ENCODE assay signal across 8 mouse cellular contexts in genomic region chr4:148337890-148338880, GRCm38 (mm10). TPM values are rescaled to one million over a fixed set of nuclear protein-coding genes. Genes with fewer than 3 reads are reported as not detected.
DNase-seq lines count a peak whose midpoint lies in the region; ATAC-seq lines count a peak whose summit lies in the region.
"Had no signal": no experiment of that assay in that cellular context is flagged by ENCODE, and none has a peak within 500 bp of the region (broad histone marks: within the 10 kb centered on the region; RNA-seq: fewer than 3 reads in every experiment).

No protein-coding gene starts in this region.

- H3K27ac ChIP-seq in kidney, embryonic 14.5 days (ENCODE audit: low read depth, low read length), result no peak overlapping the region
- H3K27ac ChIP-seq: liver, embryonic 13.5 days had no signal

- WGBS in kidney, embryonic 14.5 days, result 61% methylated on average over 13 of the region's 13 CpGs

- H3K27me3 ChIP-seq in kidney, embryonic 14.5 days (ENCODE audit: control insufficient read depth, insufficient read depth, low read length), result no peaks in the 10 kb centered on the region
- H3K27me3 ChIP-seq: liver, embryonic 13.5 days had no signal

- peak; percentile 46 for DNase-seq in kidney, postnatal 10 days
- DNase-seq in A20 (ENCODE audit: low read depth, low spot score), result peak; percentile 48
- peak; percentile 42 for DNase-seq in Muller cell, postnatal 12 days (ENCODE audit: inconsistent ontology term)
- DNase-seq in forelimb bud, embryonic 11.5 days (ENCODE audit: low read depth, low spot score), result peak; percentile 28
- no peak for DNase-seq in T-cell, adult 2 months (ENCODE audit: low spot score)
- DNase-seq: liver, embryonic 13.5 days had no signal

- no peak for ATAC-seq in kidney, embryonic 14.5 days (ENCODE audit: low FRiP score, low TSS enrichment)
- no peak for ATAC-seq in activated CD4-positive, CD25-positive, alpha-beta regulatory T cell, adult 4 months

- H3K9ac ChIP-seq in kidney, embryonic 14.5 days (ENCODE audit: low read depth, low read length), result no peak overlapping the region
- H3K9ac ChIP-seq: liver, embryonic 13.5 days had no signal

- no peaks in the 10 kb centered on the region for H3K9me3 ChIP-seq in kidney, embryonic 14.5 days (ENCODE audit: control insufficient read depth, low read length)
- H3K9me3 ChIP-seq: liver, embryonic 13.5 days had no signal

- H3K4me1 ChIP-seq in kidney, embryonic 14.5 days (ENCODE audit: control insufficient read depth, insufficient read depth, low read length), result no peaks in the 10 kb centered on the region
- H3K4me1 ChIP-seq: liver, embryonic 13.5 days had no signal

- no peak overlapping the region for H3K4me3 ChIP-seq in kidney, embryonic 14.5 days (ENCODE audit: low read length)
- H3K4me3 ChIP-seq: liver, embryonic 13.5 days had no signal

- no peaks in the 10 kb centered on the region for H3K36me3 ChIP-seq in kidney, embryonic 14.5 days (ENCODE audit: control insufficient read depth, insufficient read depth, low read length)
- H3K36me3 ChIP-seq: liver, embryonic 13.5 days had no signal

- H3K4me2 ChIP-seq in kidney, embryonic 14.5 days (replicated peaks; ENCODE audit: low read depth, low read length), result no peak overlapping the region
- H3K4me2 ChIP-seq: liver, embryonic 13.5 days had no signal

RNA-seq across cellular contexts. Expression of gene Disp3, which starts 50.4 kb away (rescaled TPM):
- 0.14 and 0.34 TPM in 2 replicates for polyA plus RNA-seq in kidney, embryonic 14.5 days (2014; fragmentation: Nextera tagmentation; extraction: Ambion mirVana)
- polyA plus RNA-seq in activated CD4-positive, CD25-positive, alpha-beta regulatory T cell, adult 4 months (2017; shearing (Covaris generic)), result not detected
